Mouse (Mus musculus): ENCODE results near the gene Carm1.
"Not testable (repeated sequence)": the region's sequence is repeated elsewhere in the genome, so short reads cannot be mapped to it uniquely, and the experiment has no call there.

Gene Carm1

DNA sequence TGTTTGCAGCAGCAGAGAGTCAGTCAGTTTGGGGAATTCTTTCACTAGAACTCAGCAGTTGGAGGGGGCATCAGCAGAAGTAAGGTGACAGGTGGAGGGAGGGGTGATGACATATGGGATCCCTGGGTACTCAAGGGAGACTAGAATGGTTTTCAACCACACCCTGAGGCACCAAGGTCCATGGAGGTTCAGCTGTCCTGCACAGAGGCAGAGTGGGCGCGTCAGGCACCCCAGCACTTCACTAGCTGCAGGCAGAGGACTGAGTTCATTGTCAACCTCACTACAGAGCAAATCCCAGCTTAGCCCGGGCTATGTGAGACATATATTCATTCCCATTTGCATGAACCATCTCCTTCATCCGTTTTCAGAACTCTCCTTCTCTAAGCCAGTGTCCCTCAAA lies 9.7 kb upstream of the Carm1 start:
- no peak for DNase-seq (ENCODE audit: low read depth, low spot score)

GRCm38 (mm10) chr9:21539981-21540753 lies 6.5 kb upstream of the Carm1 start:
- no peak for DNase-seq (ENCODE audit: low read depth, low spot score)

DNA sequence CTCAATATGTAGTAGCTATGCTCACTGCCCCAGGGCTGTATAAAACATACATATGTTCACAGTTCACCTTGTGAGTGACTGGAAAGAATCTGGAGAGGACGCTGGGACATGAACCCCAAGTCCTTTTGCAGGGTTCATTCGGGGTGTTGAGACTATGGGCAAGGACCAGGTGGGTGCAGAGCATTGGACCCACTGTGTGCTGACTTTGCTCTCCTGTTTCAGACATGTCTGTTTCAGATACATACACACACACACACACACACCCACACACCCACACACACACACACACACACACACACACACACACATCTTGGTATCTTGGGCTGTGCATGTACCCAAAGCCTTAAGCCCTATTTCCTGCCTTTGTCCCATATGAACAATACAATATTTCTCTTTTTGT lies 4.7 kb upstream of the Carm1 start:
- not testable (repeated sequence) for DNase-seq (ENCODE audit: low read depth, low spot score)

- DNase-seq (ENCODE audit: low read depth, low spot score): peak; percentile 96
Measured at GRCm38 (mm10) chr9:21545351-21545915, 1.3 kb upstream of the Carm1 start.

- peak; percentile 98 for DNase-seq (ENCODE audit: low read depth, low spot score)
Measured at GRCm38 (mm10) chr9:21545916-21546788, 542 bp upstream of the Carm1 start.

DNA sequence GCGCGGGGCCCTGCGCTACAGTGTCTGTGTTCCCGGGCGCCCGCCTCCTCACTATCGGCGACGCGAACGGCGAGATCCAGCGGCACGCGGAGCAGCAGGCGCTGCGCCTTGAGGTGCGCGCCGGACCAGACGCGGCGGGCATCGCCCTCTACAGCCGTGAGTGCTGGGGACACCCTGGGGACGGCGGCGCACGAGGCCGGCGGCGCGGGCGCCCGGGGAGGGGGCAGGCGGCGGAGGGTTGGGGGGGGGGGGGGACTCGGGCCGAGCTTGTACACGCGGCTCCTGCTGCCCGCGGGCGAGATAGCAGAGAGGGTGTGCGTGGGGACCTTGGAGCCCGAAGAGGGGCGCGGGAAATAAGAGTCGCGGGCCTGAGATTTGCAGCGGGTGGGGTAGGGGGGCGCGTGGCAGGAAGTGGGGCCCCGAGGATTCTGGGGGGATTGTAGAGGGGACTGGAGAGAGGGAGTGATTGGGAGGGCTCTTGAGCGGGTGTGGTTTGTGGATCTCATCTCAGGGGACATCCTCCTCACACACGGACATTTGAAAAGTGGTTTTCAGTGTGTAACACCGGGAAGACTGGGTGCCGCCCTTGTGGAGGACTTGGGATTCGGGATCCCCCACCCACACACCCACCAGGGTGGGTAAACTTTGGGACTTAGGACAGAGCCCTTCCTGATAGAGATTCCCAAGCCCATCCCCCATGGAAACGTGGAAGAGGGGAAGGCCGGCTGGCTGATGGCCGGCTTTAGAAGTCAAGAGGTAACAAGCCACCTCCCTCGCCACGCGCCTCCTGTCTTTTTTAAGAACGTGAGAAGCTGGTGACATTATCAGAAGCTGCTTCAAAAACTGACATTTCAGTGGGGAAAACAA lies 614 bp downstream of the Carm1 start:
- peak; percentile 62 for DNase-seq (ENCODE audit: low read depth, low spot score)

- no peak for DNase-seq (ENCODE audit: low read depth, low spot score)
Measured at GRCm38 (mm10) chr9:21551049-21551448, 4.4 kb downstream of the Carm1 start.

GRCm38 (mm10) chr9:21553607-21554273 lies 7.0 kb downstream of the Carm1 start:
- no peak for DNase-seq (ENCODE audit: low read depth, low spot score)

DNA sequence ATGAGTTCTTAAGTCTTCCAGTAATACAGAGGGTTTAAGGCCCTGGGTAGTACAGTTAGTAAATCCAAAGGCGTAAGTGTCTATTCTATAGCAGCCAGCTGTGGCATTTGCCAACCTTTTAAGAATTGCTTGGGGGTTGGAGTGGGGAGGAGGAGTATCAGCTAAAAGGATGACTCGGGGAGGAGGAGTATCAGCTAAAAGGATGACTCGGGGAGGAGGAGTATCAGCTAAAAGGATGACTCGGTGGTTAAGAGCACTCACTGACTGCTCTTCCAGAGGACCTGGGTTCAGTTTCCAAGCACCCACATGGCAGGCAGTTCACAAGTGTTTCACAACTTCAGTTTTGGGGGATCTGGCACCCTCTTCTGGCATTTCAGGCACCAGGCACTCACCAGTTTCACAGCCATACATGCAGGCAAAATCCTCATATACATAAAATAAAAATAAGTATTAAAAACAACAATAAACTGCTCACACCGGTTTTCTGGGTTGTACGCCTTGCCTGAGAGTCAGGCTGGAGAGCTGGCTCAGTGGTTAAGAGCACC lies 8.6 kb downstream of the Carm1 start:
- DNase-seq (ENCODE audit: low read depth, low spot score): no peak

DNA sequence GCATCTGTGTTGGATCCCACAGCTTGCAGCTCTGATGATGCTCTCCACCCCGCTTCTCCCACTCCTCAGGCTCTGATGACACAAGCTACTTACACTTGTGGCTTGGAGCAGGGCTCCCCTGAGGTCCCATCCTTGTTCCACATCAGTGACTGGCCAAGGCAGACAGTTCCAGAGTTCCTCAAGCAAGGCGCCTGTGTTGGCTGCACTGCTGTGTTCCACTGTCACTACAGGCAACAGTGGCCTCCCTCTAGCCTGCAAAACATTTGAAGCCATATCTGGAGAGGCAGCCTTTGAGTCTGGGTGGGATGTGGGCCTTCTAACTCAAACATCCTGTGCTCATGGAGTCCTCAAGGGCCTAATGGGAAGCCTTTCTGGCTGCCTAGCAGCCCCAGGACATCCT lies 10.3 kb downstream of the Carm1 start:
- DNase-seq (ENCODE audit: low read depth, low spot score): no peak

- DNase-seq (ENCODE audit: low read depth, low spot score): peak; percentile 76
Measured at GRCm38 (mm10) chr9:21557556-21557955, 10.9 kb downstream of the Carm1 start.

DNA sequence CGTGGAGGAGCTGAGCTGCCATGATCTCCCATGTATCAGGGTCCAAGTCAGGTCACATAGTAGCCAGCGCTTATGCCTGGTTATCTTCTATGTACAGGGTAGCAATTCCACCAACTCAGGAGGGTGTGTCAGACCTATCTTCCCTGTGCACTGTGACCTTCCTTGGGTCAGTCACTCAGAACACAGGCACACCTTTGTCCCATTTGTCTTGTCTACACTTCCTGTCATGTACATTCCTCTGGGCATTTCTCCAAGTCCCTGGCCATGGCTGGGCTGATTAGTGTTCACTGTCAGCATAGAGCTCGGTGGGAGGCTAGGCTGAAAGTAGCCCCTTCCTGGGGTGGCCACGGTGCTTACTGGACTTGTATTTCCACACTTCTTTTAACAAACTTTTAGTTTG lies 11.7 kb downstream of the Carm1 start:
- no peak for DNase-seq (ENCODE audit: low read depth, low spot score)

GRCm38 (mm10) chr9:21559151-21559550 lies 12.5 kb downstream of the Carm1 start:
- no peak for DNase-seq (ENCODE audit: low read depth, low spot score)

DNA sequence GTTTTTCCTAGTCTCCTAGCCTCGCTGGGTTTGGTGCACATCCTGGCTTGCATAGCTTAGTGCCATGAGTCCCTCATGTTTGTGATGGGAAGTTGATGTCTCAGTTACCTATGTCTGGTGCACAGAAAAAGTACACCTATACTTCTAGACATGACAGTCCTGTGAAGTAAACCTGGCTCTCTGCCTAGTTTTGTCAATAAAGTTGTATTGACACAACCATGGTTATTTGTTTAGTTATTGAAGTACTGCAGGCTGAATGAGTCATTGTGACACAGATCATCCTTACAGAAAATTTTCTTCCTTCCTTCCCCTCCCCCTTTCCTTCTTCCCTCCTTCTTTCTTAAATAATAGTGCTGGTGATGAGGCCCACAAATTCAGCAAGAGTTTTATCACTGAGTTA lies 17.7 kb downstream of the Carm1 start:
- DNase-seq (ENCODE audit: low read depth, low spot score): no peak

DNA sequence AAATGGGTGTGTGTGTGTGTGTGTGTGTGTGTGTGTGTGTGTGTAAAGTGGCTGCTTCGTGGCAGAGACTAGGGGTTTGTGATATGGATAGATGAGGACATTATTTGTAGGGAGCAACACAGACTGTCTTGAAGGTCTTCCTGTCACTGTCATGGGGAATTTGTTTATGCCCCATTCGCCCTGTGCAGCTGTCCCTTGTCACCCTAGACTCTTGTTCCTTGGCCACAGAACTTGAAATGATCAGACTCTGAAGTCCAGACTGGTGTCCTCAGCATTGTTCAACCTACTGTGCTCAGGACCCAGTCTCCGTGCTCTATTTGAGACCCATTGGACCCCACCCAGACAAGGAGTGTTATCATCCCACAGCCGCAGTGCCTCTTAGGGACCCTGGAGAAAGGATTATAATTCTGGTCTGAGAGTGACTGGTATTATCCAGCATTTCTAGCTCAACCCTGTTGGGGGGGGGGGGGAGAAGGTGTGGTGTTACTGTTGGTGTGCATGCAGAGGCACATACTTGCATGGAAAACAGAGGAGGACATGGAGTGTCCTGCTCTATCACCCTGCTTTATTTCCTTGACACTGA lies 18.4 kb downstream of the Carm1 start:
- no peak for DNase-seq (ENCODE audit: low read depth, low spot score)

- no peak for DNase-seq (ENCODE audit: low read depth, low spot score)
Measured at GRCm38 (mm10) chr9:21566538-21566937, 19.8 kb downstream of the Carm1 start.

- no peak for DNase-seq (ENCODE audit: low read depth, low spot score)
Measured at GRCm38 (mm10) chr9:21567051-21567450, 20.4 kb downstream of the Carm1 start.

DNA sequence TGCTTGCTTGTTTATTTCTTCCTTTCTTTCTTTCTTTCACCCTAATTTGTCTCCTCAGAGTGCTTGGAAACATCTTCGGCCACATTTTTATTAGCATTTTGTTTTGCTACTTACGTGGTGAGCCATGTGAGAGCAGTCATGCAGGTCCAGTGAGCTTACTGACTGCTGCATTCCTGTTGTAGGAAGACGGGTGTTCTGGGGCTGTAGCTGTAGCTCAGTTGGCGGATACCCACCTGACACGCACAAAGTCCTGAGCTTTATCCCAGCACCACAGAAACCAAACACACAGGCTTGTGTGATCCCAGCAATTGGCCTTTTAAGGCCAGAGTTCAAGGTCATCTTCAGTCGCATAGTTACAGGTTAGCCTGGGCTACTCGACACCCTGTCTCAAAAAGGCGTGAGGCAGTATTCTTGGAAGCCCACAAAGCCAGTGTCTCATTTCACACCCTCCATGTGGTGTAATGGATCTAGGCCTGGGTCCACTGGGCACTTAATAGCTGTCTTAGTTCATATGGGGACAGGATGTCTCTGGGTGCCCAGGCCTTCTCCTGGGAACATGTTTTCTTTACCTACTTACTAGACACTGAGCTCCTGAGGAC lies 22.1 kb downstream of the Carm1 start:
- DNase-seq (ENCODE audit: low read depth, low spot score): no peak

DNA sequence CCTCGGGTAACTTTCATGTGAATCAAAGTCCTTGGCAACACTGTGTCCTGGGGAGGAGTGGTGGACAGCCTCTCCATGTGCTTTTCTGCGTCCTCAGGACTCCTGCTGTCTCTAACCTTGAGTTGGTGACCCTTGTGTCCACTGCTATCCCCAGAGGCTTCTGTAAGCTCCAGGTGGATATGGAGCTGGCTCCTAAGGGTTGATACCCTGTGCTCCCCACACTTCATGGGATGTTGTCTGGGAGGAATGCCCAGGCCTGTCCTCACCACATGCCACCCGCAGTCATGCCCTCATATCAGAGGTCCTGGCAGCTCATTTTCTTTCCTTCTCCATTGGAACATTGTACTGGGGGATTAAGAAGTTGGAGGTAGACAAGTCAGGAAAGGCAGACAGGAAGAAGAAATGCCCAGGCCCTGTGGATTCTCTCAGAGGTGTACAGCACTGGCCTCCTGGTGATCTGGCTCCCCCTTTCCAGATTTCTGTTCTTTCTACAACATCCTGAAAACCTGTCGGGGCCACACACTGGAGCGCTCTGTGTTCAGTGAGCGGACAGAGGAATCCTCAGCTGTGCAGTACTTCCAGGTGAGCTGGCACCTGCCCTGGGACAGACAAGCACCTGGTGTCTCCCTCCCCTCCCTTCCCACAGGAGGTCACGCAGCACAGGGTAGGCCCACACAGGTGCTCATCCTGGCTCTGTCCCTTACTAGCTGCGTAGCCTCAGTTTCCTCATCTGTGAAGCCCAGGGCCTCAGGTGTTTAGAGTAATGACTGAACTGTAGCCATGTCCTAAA lies 27.5 kb downstream of the Carm1 start:
- DNase-seq (ENCODE audit: low read depth, low spot score): no peak

All from ES-CJ7 (cell line).